Mouse (Mus musculus) adrenal gland, postnatal 25 days (tissue): ENCODE measurements around the gene Mapk1ip1l. TPM values are rescaled to one million over a fixed set of nuclear protein-coding genes. Genes with fewer than 3 reads are reported as not detected.
"Not testable (repeated sequence)": the region's sequence is repeated elsewhere in the genome, so short reads cannot be mapped to it uniquely, and the experiment has no call there.

ENCODE experiments used
- DNase-seq: peaks from one replicate; pipeline ENCODE4 v3.0.0; 2021; ENCODE audit warnings: mixed read lengths
- total RNA-seq: library from RNA; stranded (reverse); gene quantifications from 2 replicates; pipeline ENCODE4 v1.2.3, GENCODE M21; 2021

The Mapk1ip1l gene
- total RNA-seq, 1 experiment from 2014 or later: 77.5 TPM

GRCm38 (mm10) chr14:47304814-47305405 lies 6.8 kb downstream of the Mapk1ip1l start:
- DNase-seq: no peak

DNA sequence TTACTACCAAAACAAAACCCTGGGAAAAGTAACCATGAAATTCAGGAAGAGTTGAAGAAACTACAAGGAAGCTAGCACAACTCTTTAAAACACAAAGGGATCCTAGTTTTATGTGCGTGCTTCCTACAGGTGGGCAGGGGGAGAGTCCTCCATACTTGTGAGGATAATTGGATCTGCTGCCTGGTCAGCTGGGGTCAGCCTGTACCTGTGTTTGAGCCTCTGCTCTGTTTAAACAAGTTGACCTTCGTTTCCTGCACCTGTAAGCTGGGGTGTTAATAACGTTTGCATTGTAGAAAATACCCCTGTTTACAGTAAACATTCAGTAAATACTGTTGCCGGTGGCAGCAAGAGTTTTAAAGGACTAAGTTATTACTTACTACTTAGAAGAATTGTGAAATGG lies 7.9 kb downstream of the Mapk1ip1l start:
- no peak for DNase-seq

GRCm38 (mm10) chr14:47307669-47308068 lies 9.6 kb downstream of the Mapk1ip1l start:
- no peak for DNase-seq

GRCm38 (mm10) chr14:47309061-47309460 lies 11.0 kb downstream of the Mapk1ip1l start:
- DNase-seq: no peak

- DNase-seq: no peak
These were observed 12.5 kb downstream of the Mapk1ip1l start for GRCm38 (mm10) chr14:47310342-47311181.

DNA sequence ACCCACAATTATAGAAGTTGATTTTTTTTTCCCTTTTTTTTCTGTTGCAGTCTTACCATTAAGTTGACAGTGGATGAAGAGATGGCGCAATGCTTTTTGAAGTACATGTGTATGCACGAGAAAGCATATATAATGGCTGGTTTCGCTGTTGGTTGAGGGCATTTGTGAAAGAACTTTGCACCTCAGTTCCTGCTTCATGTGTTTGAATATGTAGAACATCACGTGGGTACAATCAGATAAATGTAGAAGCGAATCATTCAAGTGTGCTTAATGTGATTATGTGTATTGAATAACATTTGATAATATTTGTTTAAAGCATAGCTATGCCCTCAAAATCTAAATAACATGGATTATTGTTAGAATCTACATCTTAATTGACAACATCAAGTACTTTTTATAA lies 21.3 kb downstream of the Mapk1ip1l start:
- DNase-seq: no peak

GRCm38 (mm10) chr14:47321581-47321980 lies 23.5 kb downstream of the Mapk1ip1l start:
- not testable (repeated sequence) for DNase-seq

DNA sequence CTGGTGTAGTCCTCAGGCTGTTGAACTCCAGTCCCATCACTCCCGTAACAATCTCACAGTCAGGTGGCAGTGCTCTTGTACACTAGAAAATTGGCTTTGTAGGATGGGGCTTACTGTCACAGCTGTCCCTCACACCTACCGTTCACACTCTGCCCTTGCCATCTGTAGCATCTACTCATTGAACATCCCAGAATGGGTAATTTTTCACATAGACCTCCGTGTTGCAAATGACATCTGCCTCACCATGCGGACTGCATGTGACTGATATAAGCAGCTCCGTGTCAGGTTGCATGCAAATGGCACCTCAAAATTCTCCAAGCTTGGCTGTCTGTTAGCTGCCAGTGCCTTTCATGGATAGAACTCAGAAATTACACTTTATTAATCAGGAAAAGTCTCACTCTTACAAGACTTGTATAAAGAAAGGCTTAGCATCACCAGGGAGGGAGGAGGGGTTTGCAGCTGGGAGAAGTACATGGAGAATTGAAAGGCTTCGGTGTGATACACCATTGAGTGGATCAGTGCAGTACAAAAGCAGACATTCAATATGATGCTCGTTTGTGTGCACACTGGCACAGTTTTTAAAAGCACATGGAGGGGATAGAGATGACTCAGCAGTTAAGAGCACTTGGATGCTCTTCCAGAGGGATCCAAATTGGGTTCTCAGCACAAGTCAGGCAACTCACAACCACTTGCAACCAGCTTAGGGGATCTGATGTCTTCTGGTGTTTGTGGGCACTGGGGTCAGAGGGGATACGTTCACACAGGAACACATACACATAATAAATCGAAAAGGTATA lies 28.1 kb downstream of the Mapk1ip1l start:
- DNase-seq: no peak

DNA sequence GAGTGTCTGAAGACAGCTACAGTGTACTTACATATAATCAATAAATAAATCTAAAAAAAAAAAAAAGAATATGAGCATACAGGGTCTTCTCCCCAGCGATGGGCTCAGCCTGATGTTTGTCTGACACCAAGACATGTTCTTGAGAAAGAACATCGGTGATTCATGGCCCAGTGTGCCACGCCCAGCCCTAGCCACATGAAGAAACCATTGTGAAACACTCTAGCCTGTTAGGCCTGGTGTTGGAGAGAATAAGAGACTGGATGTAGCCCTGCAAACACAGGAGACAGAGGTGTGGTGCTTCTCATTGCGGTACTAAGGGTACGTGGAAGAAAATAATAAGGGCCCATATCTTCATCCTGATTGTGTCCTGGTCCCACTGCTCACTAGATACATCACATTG lies 29.3 kb downstream of the Mapk1ip1l start:
- DNase-seq: no peak

DNA sequence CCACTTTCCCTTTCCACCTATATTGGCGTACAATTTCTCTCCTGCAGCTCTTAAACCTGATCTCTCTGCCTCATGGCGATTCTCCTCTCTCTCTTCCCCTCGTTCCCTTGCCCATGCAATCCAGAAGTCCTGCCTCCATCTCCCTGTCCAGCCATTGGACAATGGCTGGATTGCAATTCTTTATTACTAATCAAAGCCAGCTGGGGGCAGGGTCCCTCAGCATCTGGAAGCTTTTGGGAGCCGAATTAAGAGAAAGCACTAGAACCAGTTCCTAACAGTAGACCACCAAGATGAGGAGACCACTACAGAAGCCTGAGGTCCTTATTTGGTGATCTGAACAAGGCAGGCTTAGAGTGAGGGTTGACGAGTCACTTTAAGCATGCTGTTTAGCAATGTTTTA lies 33.9 kb downstream of the Mapk1ip1l start:
- no peak for DNase-seq

GRCm38 (mm10) chr14:47334819-47335218 lies 36.8 kb downstream of the Mapk1ip1l start:
- DNase-seq: peak; percentile 71

GRCm38 (mm10) chr14:47335300-47335699 lies 37.2 kb downstream of the Mapk1ip1l start:
- DNase-seq: no peak

- no peak for DNase-seq
These were observed 42.3 kb downstream of the Mapk1ip1l start for GRCm38 (mm10) chr14:47340231-47340925.

- no peak for DNase-seq
These were observed 43.8 kb downstream of the Mapk1ip1l start for GRCm38 (mm10) chr14:47341811-47342291.

GRCm38 (mm10) chr14:47346715-47347114 lies 48.6 kb downstream of the Mapk1ip1l start:
- no peak for DNase-seq

- DNase-seq: no peak
These were observed 52.9 kb downstream of the Mapk1ip1l start for GRCm38 (mm10) chr14:47350974-47351373.

DNA sequence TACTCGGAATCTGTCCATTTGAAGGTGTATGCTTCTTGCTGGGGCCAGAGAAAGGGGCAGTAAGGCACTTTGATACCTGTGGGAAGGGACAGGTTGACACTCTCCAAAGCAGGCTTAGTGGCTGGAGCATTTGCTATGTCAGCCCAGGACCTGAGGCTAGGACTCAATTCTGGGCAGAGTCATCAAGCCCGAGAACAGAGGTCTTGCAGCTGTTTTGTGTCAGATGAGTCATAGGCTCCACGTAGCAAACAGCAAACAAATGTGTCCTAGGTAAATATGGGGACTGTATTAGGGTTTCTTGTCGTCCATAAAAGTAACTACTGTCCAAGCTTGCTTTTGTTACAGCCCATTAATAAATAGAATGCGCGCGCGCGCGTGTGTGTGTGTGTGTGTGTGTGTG lies 54.2 kb downstream of the Mapk1ip1l start:
- no peak for DNase-seq

GRCm38 (mm10) chr14:47353240-47353639 lies 55.2 kb downstream of the Mapk1ip1l start:
- DNase-seq: no peak

GRCm38 (mm10) chr14:47354111-47354577 lies 56.1 kb downstream of the Mapk1ip1l start:
- DNase-seq: peak; percentile 47

- DNase-seq: no peak
These were observed 56.9 kb downstream of the Mapk1ip1l start for GRCm38 (mm10) chr14:47354948-47355347.

- no peak for DNase-seq
These were observed 58.6 kb downstream of the Mapk1ip1l start for GRCm38 (mm10) chr14:47356622-47357021.

DNA sequence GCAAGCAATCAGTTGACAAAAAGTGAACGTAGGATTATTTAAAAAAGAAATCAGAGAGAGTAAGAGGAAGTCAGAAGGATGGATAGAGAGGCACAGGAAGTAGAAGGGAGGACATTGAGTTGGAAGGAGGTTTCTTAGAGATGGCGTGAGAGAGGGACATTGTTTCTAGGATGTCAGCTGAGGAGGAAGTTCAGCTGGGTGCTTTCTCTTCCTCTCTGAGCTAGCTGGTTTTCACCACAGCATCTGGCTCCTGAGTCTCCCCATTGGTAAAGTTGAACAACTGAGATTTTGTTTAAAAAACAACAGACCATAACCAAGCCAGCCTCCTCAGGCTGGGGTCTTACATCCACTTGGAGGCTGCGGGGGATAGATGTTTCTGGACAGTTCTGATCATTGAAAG lies 61.5 kb downstream of the Mapk1ip1l start:
- no peak for DNase-seq
